Mouse (Mus musculus) liver, adult 2 months (tissue): ENCODE measurements at regions not wholly inside any gene's neighbourhood (a gene's known extent, or its start where the extent isn't known, plus 50 kb on each side); places are given as distances from the start of the nearest gene placed in this dataset.

ENCODE experiments used
- CTCF ChIP-seq: fragments of 200-500 bp; IDR thresholded peaks from 2 replicates; pipeline ENCODE4 v1.5.1; 2011; ENCODE audit warnings: low read depth, low read length, control low read depth
- POLR2A ChIP-seq: fragments of 200-500 bp; IDR thresholded peaks from 2 replicates; pipeline ENCODE4 v1.6.1; 2011; ENCODE audit warnings: low read length, control low read depth; ENCODE audit not compliant: insufficient read depth; ENCODE audit errors: extremely low read depth

GRCm38 (mm10) chr5:116963106-116963505 is 152.8 kb downstream of the Suds3 start:
- TF ChIP-seq CTCF (no peak), POLR2A (no peak)
